Mouse (Mus musculus) cerebellum, adult 2 months (tissue): ENCODE data around the gene Lrrc66.

Source experiments
- CTCF ChIP-seq: fragments of 200-500 bp; IDR thresholded peaks from 2 replicates; pipeline ENCODE4 v1.5.1; 2011; ENCODE audit warnings: low read depth, mild to moderate bottlenecking, control low read depth, low read length, moderate library complexity, borderline replicate concordance; ENCODE audit not compliant: insufficient read depth
- POLR2A ChIP-seq: fragments of 200-500 bp; IDR thresholded peaks from 2 replicates; pipeline ENCODE4 v1.6.1; 2011; ENCODE audit warnings: low read length, control low read depth, borderline replicate concordance; ENCODE audit not compliant: insufficient read depth

DNA sequence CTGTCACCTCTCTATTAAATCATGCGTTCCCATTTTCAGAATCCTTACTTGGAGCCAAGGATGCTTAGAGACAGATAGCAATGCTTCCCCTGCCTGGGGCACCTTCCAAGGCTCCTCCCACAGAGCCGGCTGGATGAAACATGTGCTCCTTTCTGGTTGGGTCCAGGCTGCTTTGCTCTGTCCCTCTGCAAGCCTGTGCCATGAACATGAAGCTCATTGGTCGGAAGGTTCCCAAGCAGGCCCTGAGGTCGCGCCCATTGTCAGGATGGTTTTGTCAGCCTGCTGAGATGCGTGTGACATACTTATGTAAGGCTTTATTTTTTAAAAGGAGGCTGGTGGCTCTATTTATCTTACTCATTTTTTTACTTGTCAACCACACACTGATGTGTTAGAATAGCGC, 55.6 kb downstream of the Lrrc66 start:
- TF ChIP-seq CTCF (no peak), POLR2A (no peak)
